19 mouse cellular contexts compared by ENCODE assay signal in the genomic region with DNA sequence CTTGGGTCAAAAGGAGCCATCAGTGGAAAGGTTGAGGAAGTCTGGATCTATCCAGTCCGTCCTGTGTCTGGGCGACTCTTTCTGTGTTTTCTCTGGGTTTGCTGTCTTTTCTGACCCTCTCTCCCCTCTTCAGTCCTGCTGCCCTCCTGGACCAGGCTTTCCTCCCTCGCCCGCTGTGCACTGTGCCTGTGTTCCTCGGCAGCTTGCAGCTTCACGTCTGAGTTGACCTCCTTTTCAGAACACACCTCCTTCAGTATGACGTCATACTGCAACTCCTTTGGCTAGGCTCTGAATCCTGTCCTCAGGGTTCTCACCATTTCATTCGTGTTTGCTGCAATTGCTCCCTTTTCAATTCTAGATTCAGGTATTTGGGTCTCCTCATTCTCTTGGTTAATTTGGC. TPM values are rescaled to one million over a fixed set of nuclear protein-coding genes. Genes with fewer than 3 reads are reported as not detected.
DNase-seq lines count a peak whose midpoint lies in the region; ATAC-seq and TF ChIP-seq lines count a peak whose summit lies in the region.
"Had no signal": no experiment of that assay in that cellular context is flagged by ENCODE, and none has a peak within 500 bp of the region (broad histone marks: within the 10 kb centered on the region; RNA-seq: fewer than 3 reads in every experiment).

No protein-coding gene starts in this region.

- ATAC-seq in kidney, embryonic 15.5 days (replicated peaks; ENCODE audit: low FRiP score) = 0 out of 2 replicates have a peak, but pooled peaks have one; percentile 52
- no peak for ATAC-seq in CD4-positive, CD25-positive, alpha-beta regulatory T cell, adult 4 months
- ATAC-seq: forebrain, embryonic 15.5 days; hindbrain, embryonic 16.5 days had no signal

- no peak for TF ChIP-seq EP300 in heart, adult 2 months (IDR thresholded peaks at IDR 0.05; ENCODE audit: insufficient read depth, low read depth, low read length)

- TF ChIP-seq CTCF in heart, adult 2 months (IDR thresholded peaks at IDR 0.05) = no peak

- no peaks in the 10 kb centered on the region for H3K27me3 ChIP-seq in kidney, embryonic 15.5 days
- H3K27me3 ChIP-seq in heart, adult 2 months (ENCODE audit: control insufficient read depth, insufficient read depth, low read length) = no peaks in the 10 kb centered on the region
- H3K27me3 ChIP-seq: forebrain, embryonic 15.5 days; megakaryocyte, embryonic 14.5 days; stomach, embryonic 15.5 days had no signal

- no peak for TF ChIP-seq POLR2A in heart, adult 2 months (IDR thresholded peaks at IDR 0.05; ENCODE audit: insufficient read depth, low read depth, low read length)

- WGBS in kidney, embryonic 15.5 days = 36% methylated on average over 8 of the region's 8 CpGs
- 54% methylated on average over 8 of the region's 8 CpGs for WGBS in heart, adult 2 months

- H3K9me3 ChIP-seq in kidney, embryonic 15.5 days (replicated peaks) = no peaks in the 10 kb centered on the region
- H3K9me3 ChIP-seq: forebrain, embryonic 15.5 days; stomach, embryonic 15.5 days had no signal

- no peaks in the 10 kb centered on the region for H3K4me1 ChIP-seq in kidney, embryonic 15.5 days
- no peaks in the 10 kb centered on the region for H3K4me1 ChIP-seq in heart, adult 2 months (ENCODE audit: control insufficient read depth, insufficient read depth, low read length)
- H3K4me1 ChIP-seq: forebrain, embryonic 15.5 days; megakaryocyte, embryonic 14.5 days; stomach, embryonic 15.5 days had no signal

- DNase-seq in kidney, adult 9 months = no peak
- peak; percentile 10 for DNase-seq in ES-CJ7 (ENCODE audit: low read depth, low spot score)
- DNase-seq in brain, adult 2 months (ENCODE audit: low read depth, low spot score) = peak; percentile 80
- DNase-seq in cerebellum, postnatal 10 days = peak; percentile 70 to 72
- no peak for DNase-seq in spleen, postnatal 14 days (ENCODE audit: low spot score in 2 of 2)
- no peak for DNase-seq in heart, adult 2 months
- DNase-seq: adrenal gland, postnatal 36 days; gastrocnemius, adult 2 months; heart, postnatal 14 days; kidney, adult 8-10 months; thymus, postnatal 14 days had no signal

- no peak overlapping the region for H3K27ac ChIP-seq in kidney, embryonic 15.5 days
- no peak overlapping the region for H3K27ac ChIP-seq in heart, adult 2 months
- H3K27ac ChIP-seq: forebrain, embryonic 15.5 days; gastrocnemius, adult 2 months; left cerebral cortex, adult 2 months; stomach, embryonic 15.5 days had no signal

- no peaks in the 10 kb centered on the region for H3K79me2 ChIP-seq in heart, adult 2 months (replicated peaks; ENCODE audit: control insufficient read depth, insufficient read depth, low read length)

- H3K36me3 ChIP-seq in kidney, embryonic 15.5 days = no peaks in the 10 kb centered on the region
- H3K36me3 ChIP-seq in heart, adult 2 months (ENCODE audit: control insufficient read depth, insufficient read depth, low read length) = no peaks in the 10 kb centered on the region
- H3K36me3 ChIP-seq: forebrain, embryonic 15.5 days; G1E; stomach, embryonic 15.5 days had no signal

- no peak overlapping the region for H3K4me3 ChIP-seq in kidney, embryonic 15.5 days (replicated peaks)
- H3K4me3 ChIP-seq in heart, adult 2 months = no peak overlapping the region
- H3K4me3 ChIP-seq: forebrain, embryonic 15.5 days; gastrocnemius, adult 2 months; left cerebral cortex, adult 2 months; megakaryocyte, embryonic 14.5 days; stomach, embryonic 15.5 days had no signal

- no peak overlapping the region for H3K9ac ChIP-seq in kidney, embryonic 15.5 days
- no peak overlapping the region for H3K9ac ChIP-seq in heart, adult 2 months (ENCODE audit: low read depth, low read length)
- H3K9ac ChIP-seq: forebrain, embryonic 15.5 days; stomach, embryonic 15.5 days had no signal

- H3K4me2 ChIP-seq in kidney, embryonic 15.5 days = no peak overlapping the region
- H3K4me2 ChIP-seq: forebrain, embryonic 15.5 days; stomach, embryonic 15.5 days had no signal

- intact Hi-C loops in heart, adult 2 months (cut with DNase I) = no loop called here

RNA-seq across cellular contexts. Expression of gene Kif6, which starts 18.1 kb away (rescaled TPM):
- polyA plus RNA-seq in kidney, embryonic 15.5 days (2015; fragmentation: Nextera tagmentation; extraction: Ambion mirVana) = 2.1 TPM in 2 replicates
- not detected for polyA plus RNA-seq in CD4-positive, CD25-positive, alpha-beta regulatory T cell, adult 4 months (2017; shearing (Covaris generic))
- total RNA-seq in heart, adult 2 months (2021) = 1 to 10 TPM; 2.3 to 2.6 TPM
- 2.1 and 4.0 TPM in 2 replicates for polyA plus RNA-seq in heart, adult 2 months (2012; rRNA removed)
- total RNA-seq: gastrocnemius, adult 2 months had no signal
- polyA plus RNA-seq: G1E had no signal

Comparison
In these comparisons a context has a peak if more than half of its experiments do, and no peak if none do; other contexts are left out.
1. DNase-seq: peak in ES-CJ7 (single experiment), brain, adult 2 months (single experiment) and cerebellum, postnatal 10 days (2 of 2); none in kidney, adult 9 months (single experiment), spleen, postnatal 14 days (0 of 2) and heart, adult 2 months (0 of 2).